Mouse (Mus musculus) bone marrow macrophage, adult 2 months (primary cell): ENCODE measurements around the gene Actl6b.

Experiments
- CTCF ChIP-seq: IDR thresholded peaks from 2 replicates; pipeline ENCODE4 v1.5.1; 2012; ENCODE audit warnings: low read depth, mild to moderate bottlenecking, low read length, moderate library complexity
- POLR2A ChIP-seq: IDR thresholded peaks from 2 replicates; pipeline ENCODE4 v1.6.1; 2012; ENCODE audit warnings: mild to moderate bottlenecking, low read depth, low read length, borderline replicate concordance

GRCm38 (mm10) chr5:137544926-137545325, 8.4 kb upstream of the Actl6b start:
- no peak for TF ChIP-seq CTCF
- TF ChIP-seq POLR2A, result no peak
